Mouse (Mus musculus): Measurements from ENCODE around the gene Vps13c.

Gene Vps13c

GRCm38 (mm10) chr9:67839981-67840859 is at the start of gene Vps13c:
Vps13c (plus strand) TSS chr9:67840396.
- peak; percentile 83 for DNase-seq (ENCODE audit: low spot score)

GRCm38 (mm10) chr9:67792405-67792804 is 47.8 kb upstream of the Vps13c start:
- DNase-seq (ENCODE audit: low spot score) = no peak

DNA sequence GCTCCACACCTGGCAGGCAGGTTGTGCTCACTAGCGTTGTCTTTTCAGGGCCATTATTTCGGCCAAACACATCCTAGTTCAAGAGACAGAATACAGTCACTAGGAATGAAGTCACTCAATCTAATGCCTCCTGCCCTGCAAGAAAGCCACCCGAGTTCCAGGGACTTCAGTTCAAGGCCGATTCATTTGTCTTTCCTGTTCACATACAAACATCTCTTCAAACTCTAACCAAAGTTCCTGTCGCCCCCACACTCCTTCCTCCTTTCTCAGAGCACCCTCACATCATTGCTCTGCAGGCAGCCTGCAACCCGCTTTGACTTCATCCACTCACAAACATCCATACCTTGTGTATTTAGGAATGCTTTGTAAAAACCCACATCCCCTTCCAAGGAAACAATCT is 46.7 kb upstream of the Vps13c start:
- DNase-seq (ENCODE audit: low spot score) = no peak

GRCm38 (mm10) chr9:67794216-67794615 is 46.0 kb upstream of the Vps13c start:
- no peak for DNase-seq (ENCODE audit: low spot score)

GRCm38 (mm10) chr9:67794668-67795067 is 45.5 kb upstream of the Vps13c start:
- DNase-seq (ENCODE audit: low spot score) = no peak

GRCm38 (mm10) chr9:67795205-67795675 is 45.0 kb upstream of the Vps13c start:
- DNase-seq (ENCODE audit: low spot score) = no peak

- no peak for DNase-seq (ENCODE audit: low spot score)
These were observed 40.9 kb upstream of the Vps13c start for GRCm38 (mm10) chr9:67799078-67799819.

DNA sequence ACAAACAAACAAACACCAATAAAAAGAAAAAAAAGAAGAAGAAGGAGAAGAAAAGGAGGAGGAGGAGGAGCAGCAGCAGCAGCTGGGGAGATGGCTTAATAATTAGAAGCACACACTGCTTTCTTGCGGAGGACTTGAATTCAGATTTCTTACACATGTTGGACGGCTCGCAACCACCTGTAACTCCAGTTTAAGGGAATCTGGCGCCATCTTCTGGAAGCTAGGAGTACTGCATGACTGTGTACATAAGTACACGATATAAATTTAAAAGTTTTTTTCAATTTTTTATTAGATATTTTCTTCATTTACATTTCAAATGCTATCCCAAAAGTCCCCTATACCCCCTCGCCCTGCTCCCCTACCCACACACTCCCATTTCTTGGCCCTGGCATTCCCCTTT is 38.0 kb upstream of the Vps13c start:
- no peak for DNase-seq (ENCODE audit: low spot score)

GRCm38 (mm10) chr9:67807000-67807399 is 33.2 kb upstream of the Vps13c start:
- no peak for DNase-seq (ENCODE audit: low spot score)

- no peak for DNase-seq (ENCODE audit: low spot score)
These were observed 29.7 kb upstream of the Vps13c start for GRCm38 (mm10) chr9:67810527-67810926.

- no peak for DNase-seq (ENCODE audit: low spot score)
These were observed 29.1 kb upstream of the Vps13c start for GRCm38 (mm10) chr9:67811116-67811515.

GRCm38 (mm10) chr9:67813171-67813570 is 27.0 kb upstream of the Vps13c start:
- no peak for DNase-seq (ENCODE audit: low spot score)

- DNase-seq (ENCODE audit: low spot score) = peak; percentile 49
These were observed 26.4 kb upstream of the Vps13c start for GRCm38 (mm10) chr9:67813665-67814337.

GRCm38 (mm10) chr9:67816172-67816928 is 23.8 kb upstream of the Vps13c start:
- no peak for DNase-seq (ENCODE audit: low spot score)

- DNase-seq (ENCODE audit: low spot score) = no peak
These were observed 22.1 kb upstream of the Vps13c start for GRCm38 (mm10) chr9:67817898-67818667.

GRCm38 (mm10) chr9:67818668-67818950 is 21.6 kb upstream of the Vps13c start:
- DNase-seq (ENCODE audit: low spot score) = no peak

- no peak for DNase-seq (ENCODE audit: low spot score)
These were observed 17.1 kb upstream of the Vps13c start for GRCm38 (mm10) chr9:67823131-67823530.

DNA sequence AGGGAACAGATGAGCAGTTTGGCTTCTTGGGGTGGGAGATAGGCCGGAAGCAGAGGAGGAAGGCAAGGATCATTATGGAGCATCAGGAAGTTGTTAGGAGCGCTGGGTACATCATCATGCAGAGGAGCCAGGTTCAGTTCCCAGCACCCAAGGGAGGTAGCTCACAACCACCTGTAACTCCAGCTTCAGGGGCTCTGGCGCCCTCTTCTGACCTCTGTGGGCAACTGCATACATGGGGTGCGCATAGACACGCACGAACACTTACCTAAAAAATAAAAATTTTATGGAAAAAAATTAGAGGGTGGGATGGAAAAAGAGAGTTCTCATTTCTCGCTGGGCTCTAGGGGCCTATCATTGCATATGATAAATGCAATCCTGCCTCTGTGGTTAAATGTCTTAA is 14.7 kb upstream of the Vps13c start:
- DNase-seq (ENCODE audit: low spot score) = no peak

- DNase-seq (ENCODE audit: low spot score) = peak; percentile 21
These were observed 12.0 kb upstream of the Vps13c start for GRCm38 (mm10) chr9:67828182-67828581.

DNA sequence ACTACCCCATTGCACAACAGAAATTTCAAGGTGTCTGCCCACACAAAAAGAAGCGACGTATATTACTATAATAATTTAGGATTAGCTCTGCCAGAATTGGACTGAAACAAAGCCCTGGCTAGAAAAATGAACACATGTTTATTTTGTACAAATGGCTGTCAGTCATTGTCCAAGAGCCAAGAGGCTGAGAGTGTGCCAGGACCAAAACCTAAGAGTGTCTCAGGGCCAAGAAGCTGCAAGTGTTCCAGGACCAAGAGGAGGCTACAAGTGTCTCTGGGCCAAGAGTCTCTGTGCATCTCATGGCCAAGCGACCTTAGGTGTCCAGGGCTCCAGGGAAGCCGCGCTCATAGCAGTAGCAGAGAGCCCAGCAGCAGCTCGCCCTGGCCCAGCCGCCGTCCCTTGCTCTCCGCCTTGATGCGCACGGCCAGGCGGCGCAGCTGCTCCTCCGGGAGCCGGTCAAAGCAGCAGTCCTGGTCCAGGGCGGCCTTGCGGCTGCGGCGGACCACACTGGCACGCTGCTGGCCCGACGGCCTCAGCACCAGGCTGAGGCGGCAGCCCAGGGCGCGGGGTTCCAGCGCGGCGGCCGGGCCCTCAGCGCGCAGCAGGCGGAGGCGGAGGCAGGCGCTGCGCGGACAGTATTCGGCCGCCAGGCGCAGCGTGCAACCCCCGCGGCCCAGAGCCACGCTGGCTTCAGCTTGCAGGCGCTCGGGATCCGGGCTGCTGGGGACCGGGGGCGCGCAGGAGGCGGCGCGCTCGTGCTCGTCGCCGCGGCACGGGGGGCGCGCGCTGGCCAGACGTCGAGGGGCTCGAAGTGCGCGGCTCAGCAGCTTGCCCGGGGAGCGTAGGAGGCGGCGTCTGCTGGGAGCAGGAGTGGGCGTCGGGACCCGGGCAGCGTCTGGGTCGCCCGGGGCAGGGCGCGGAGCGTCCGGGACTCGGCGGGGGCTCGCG is 9.5 kb upstream of the Vps13c start:
- DNase-seq (ENCODE audit: low spot score) = peak; percentile 50

All from ovary, postnatal 36 days (tissue).